Mouse (Mus musculus) spleen, adult 12 weeks (tissue): Measurements from ENCODE around the gene Trim43b.
"Not testable (repeated sequence)": the region's sequence is repeated elsewhere in the genome, so short reads cannot be mapped to it uniquely, and the experiment has no call there.

ENCODE experiments used
- DNase-seq: peaks from one replicate; pipeline ENCODE4 v3.0.0; 2022; ENCODE audit warnings: low spot score

The Trim43b gene

GRCm38 (mm10) chr9:89092735-89093134 lies at the start of gene Trim43b:
Trim43b (minus strand) TSS chr9:89092835.
- DNase-seq, result not testable (repeated sequence)

GRCm38 (mm10) chr9:89104576-89104975 lies 11.9 kb upstream of the Trim43b start:
- DNase-seq, result not testable (repeated sequence)

- DNase-seq, result not testable (repeated sequence)
These were observed 5.9 kb downstream of the Trim43b start for GRCm38 (mm10) chr9:89086746-89087145.

- DNase-seq, result not testable (repeated sequence)
These were observed 13.0 kb downstream of the Trim43b start for GRCm38 (mm10) chr9:89079637-89080036.

GRCm38 (mm10) chr9:89076508-89076907 lies 16.1 kb downstream of the Trim43b start:
- not testable (repeated sequence) for DNase-seq

- not testable (repeated sequence) for DNase-seq
These were observed 25.5 kb downstream of the Trim43b start for GRCm38 (mm10) chr9:89067143-89067501.

GRCm38 (mm10) chr9:89066378-89067142 lies 26.1 kb downstream of the Trim43b start:
- DNase-seq, result not testable (repeated sequence)
